Mouse (Mus musculus) erythroblast, adult 5-6 weeks (primary cell): ENCODE data around the gene Cd3d. TPM values are rescaled to one million over a fixed set of nuclear protein-coding genes. Genes with fewer than 3 reads are reported as not detected.

Experiments used
- ATAC-seq: replicated peaks from 2 replicates; pipeline ENCODE4 v1.8.0; 2016; ENCODE audit warnings: moderate number of reproducible peaks, mild to moderate bottlenecking, moderate TSS enrichment, inconsistent platforms; ENCODE audit not compliant: poor library complexity, low FRiP score, severe bottlenecking
- total RNA-seq, 2 experiments: library from RNA; stranded (forward) in 1 of 2; stranded (reverse) in 1 of 2; fragments of 150-400 nt in 1 of 2; fragments of 200-764, 138-1000 nt in 1 of 2; gene quantifications; 2 replicates each; pipeline versions ENCODE4 v1.2.3 to v1.2.4; 2015 to 2017; ENCODE audit warnings: low replicate concordance in 2 of 2

Cd3d gene
- total RNA-seq, 2 experiments from 2014 or later = not detected

GRCm38 (mm10) chr9:44991821-44992220, 10.2 kb downstream of the Cd3d start:
- ATAC-seq = no peak

GRCm38 (mm10) chr9:44992271-44992670, 10.7 kb downstream of the Cd3d start:
- no peak for ATAC-seq

GRCm38 (mm10) chr9:44993268-44993667, 11.7 kb downstream of the Cd3d start:
- no peak for ATAC-seq

GRCm38 (mm10) chr9:44994962-44995361, 13.4 kb downstream of the Cd3d start:
- ATAC-seq = no peak

- no peak for ATAC-seq
Observed at GRCm38 (mm10) chr9:44996590-44996989, 15.0 kb downstream of the Cd3d start.

GRCm38 (mm10) chr9:44998138-44998537, 16.6 kb downstream of the Cd3d start:
- ATAC-seq = no peak

GRCm38 (mm10) chr9:44999171-44999570, 17.6 kb downstream of the Cd3d start:
- ATAC-seq = no peak

- ATAC-seq = no peak
Observed at GRCm38 (mm10) chr9:44999776-45000175, 18.2 kb downstream of the Cd3d start.

- ATAC-seq = no peak
Observed at GRCm38 (mm10) chr9:45000249-45000648, 18.7 kb downstream of the Cd3d start.

GRCm38 (mm10) chr9:45007404-45007803, 25.8 kb downstream of the Cd3d start:
- no peak for ATAC-seq

- no peak for ATAC-seq
Observed at GRCm38 (mm10) chr9:45008342-45008741, 26.8 kb downstream of the Cd3d start.

GRCm38 (mm10) chr9:45009180-45010078, 27.8 kb downstream of the Cd3d start, which contains the start of gene Cd3e:
Gene Cd3e (minus strand): TSS chr9:45009627.
- ATAC-seq = no peak

- no peak for ATAC-seq
Observed at GRCm38 (mm10) chr9:45010461-45010860, 28.9 kb downstream of the Cd3d start.

- no peak for ATAC-seq
Observed at GRCm38 (mm10) chr9:45011291-45011690, 29.7 kb downstream of the Cd3d start.

- ATAC-seq = no peak
Observed at GRCm38 (mm10) chr9:45014879-45015278, 33.3 kb downstream of the Cd3d start.

- no peak for ATAC-seq
Observed at GRCm38 (mm10) chr9:45015841-45016240, 34.3 kb downstream of the Cd3d start.

- no peak for ATAC-seq
Observed at GRCm38 (mm10) chr9:45018031-45018430, 36.4 kb downstream of the Cd3d start.

GRCm38 (mm10) chr9:45022800-45023199, 41.2 kb downstream of the Cd3d start:
- ATAC-seq = 0 out of 2 replicates have a peak, but pooled peaks have one; percentile 76

- ATAC-seq = no peak
Observed at GRCm38 (mm10) chr9:45023638-45024037, 42.1 kb downstream of the Cd3d start.

GRCm38 (mm10) chr9:45024187-45024586, 42.6 kb downstream of the Cd3d start:
- ATAC-seq = no peak

GRCm38 (mm10) chr9:45027376-45027775, 45.8 kb downstream of the Cd3d start:
- ATAC-seq = no peak
